Mouse (Mus musculus) adrenal gland, postnatal 4 days (tissue): ENCODE measurements around the gene Adamtsl1. TPM values are rescaled to one million over a fixed set of nuclear protein-coding genes. Genes with fewer than 3 reads are reported as not detected.
A peak's percentile ranks its signal among the peaks of the same experiment; 100 is the strongest.

Experiments used
- DNase-seq, 2 experiments: peaks; one replicate each; pipeline ENCODE4 v3.0.0; 2021 to 2022; ENCODE audit warnings: low spot score in 2 of 2, mixed read lengths in 2 of 2
- total RNA-seq, 2 experiments: library from RNA; stranded (reverse); gene quantifications; 2 replicates each; pipeline ENCODE4 v1.2.3; 2021

Adamtsl1 gene
- total RNA-seq, 2 experiments from 2014 or later: 15.8 to 20.9 TPM

DNA sequence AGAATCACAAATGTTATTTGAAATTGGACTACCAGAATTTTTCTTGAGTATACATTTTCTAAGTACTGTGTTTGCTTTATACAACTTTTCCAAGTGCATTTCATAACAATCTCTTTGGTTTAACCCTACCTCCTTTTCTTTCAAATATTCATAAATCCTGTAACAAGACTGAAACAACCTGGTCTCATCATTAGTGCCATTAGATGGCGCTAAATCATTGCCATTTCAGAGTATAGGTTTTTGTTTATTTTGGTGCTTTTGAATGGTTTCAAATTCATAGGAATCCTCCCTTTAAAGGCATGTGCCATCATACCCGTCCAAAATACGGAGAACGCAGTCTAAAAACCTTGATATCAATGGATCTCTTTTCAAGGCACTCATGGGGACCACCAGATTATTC is 270.5 kb downstream of the Adamtsl1 start:
- no peak for DNase-seq

DNA sequence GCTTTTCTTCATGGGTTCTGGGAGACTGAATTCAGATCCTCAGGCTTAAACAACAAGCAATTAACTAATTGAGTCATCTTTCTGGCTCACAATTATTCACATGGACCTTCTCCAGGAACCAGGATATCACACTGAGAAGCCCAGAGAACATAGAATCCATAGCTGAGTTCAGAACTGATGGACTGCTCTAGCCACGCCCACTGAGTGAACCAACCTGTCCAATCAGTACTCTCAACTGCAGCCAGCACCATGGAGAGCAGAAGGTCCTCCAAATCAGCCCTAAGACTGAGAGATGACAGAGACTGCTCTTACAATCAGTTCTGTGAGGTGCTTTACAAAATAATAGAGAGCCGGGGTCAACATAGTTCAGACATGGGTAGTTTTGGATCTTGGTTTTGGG is 276.3 kb downstream of the Adamtsl1 start:
- no peak for DNase-seq

DNA sequence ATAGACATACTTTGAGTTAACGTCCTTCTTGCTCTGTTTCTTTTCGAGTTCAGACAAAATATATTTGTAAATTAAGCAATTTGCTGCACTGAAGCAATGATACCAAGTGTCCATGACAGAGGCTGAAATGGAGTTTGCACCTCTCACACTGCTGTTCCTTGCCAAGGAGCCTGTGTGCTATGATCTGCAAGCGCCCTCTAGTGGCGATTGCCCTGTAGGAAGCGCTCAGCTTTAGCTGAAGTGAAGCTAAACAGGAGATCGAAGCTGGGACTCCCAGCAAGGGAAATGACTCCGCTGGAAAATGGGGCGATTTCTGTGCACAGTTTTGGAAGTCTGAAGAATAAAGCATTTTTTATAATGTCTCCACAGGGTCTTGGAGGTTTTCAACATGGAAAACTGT is 287.8 kb downstream of the Adamtsl1 start:
- DNase-seq: peak in 1 of 2 experiments; percentile 44

DNA sequence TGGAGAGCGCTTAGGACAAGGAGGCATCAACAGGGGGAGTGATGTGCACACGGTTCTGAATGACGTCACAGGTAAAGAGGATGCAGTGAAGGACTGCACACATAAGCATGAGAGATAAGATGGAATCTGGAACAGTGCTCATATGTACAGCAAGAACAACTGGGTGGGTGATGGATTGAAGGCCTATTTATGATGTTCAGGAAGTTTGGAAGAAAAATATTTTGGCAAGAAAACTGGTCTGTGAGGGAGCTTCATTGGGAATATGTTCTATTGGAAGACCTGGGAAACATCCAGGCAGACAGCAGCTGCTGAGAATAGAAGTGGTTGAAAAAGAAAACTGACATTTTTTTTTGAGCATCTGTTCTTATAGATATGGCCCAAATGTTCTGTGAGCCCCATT is 300.4 kb downstream of the Adamtsl1 start:
- no peak for DNase-seq

DNA sequence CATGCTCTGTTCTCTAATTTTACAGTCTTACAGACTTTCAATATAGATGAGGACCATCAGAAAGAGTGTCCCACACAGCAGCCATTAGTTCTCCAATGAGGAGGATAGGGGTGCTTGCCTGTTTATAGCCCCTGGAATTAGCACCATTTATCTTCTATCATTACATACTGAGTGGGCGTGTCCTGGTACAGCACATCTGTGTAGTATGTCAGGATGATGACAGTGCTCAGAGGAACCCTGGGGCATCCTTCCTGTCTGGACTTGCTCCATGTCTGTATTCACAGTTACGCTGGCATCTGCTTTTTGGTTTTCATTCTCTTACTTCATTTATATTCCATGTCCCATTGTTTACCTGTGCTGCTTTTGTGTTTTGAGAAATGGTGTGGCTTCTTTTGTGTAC is 304.5 kb downstream of the Adamtsl1 start:
- no peak for DNase-seq

DNA sequence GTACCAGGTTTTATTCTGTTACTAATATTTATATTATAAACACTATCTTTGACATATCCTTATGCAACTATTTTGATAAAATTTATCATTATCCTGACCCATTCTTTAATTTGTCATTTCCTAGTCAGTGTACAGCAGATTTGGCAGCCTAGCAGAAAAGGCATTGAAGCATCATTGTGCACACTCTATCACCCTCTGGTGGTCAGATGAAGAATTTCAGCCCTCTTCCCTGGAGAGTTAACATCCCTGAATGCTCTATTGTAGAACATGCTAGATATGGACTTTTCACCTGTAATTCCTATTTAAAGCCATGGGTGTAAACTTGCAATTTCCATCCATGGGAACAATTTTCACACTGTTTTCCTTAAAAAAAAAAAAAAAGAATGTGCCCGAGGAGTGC is 305.2 kb downstream of the Adamtsl1 start:
- no peak for DNase-seq

DNA sequence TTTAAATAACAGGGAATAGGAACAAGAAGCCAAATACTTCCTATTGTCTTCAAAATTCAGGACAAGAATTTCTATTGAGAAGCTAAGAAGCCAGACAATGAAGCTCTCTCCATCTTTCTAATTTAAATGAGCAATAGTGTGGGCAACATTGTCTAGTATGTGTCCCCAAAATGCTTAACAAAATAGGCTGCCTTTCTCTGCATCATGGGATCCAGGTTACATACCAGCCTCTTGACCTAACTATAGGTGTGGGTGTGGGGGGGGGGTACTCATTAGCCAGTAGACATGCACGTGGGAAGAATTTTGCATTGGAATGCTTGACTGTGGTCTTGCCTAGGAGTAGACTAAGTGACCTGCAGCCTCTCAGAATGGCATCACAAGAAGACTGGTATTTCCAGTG is 305.9 kb downstream of the Adamtsl1 start:
- no peak for DNase-seq

DNA sequence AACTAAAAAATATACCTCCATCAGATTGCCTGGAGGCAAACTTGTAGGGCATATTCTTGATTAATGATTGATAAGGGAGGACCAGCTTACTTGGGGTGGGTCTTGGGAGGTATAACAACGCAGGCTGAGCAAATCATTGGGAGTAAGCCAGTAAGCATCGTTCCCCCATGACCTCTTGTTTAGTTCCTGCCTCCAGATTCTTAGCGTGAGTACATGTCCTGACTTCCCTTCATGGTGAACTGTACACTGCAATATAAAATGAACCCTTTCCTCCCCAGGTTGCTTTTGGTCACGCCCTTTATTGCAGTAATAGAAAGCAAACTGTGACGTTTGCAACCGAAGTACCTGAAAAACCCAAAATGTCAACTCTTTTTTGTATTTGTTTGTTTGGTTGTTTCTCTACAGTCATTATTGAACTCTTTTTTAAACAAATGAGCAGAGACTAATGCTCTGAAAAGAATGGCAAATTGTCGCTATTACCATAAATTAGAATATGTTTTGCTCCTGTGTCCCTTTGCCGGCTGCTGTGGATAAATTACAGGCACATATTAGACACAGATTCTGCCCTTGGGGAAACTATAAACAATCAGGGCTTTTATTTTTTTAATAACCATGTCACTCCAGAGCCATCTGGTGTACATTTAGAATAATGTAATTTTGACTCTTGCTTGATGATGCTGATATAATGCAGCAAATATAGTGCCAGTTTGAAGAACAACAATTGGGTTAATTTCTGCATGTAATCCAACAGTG is 310.2 kb downstream of the Adamtsl1 start:
- DNase-seq: no peak

DNA sequence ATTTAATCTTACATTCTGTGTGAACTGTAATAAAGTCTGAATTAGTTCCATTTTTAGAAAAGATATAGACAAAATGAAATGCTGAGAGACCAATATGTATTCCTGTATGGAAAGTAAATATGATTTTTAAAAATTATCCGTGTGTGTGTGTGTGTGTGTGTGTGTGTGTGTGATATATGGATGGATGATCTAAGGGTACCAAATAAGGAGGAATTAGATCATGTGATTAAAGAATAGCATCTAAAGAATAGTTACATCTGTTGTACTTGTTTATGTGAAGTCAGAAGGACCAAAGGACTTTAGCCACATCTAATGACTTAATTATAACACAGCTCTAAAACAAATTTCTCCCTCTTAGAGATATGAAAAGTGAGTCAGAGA is 310.7 kb downstream of the Adamtsl1 start:
- no peak for DNase-seq

DNA sequence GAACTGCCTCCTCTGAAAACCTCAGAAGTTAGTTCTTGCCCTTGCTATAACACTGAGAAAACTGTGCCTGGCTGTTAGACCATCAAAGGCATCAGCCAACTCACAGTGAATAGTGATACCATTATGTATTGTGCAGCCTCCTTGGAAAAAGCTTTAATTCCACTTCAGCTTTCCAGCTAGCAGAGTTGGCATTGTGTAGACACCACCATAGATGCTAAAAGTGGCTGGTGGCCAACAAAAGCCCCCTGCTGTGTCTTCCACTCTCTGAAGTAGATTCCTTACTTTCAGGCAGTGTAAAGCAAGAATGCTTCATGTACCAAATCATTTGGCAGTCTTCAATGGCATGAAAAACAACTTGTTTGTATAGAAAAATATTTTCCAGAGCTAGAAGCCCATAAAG is 323.1 kb downstream of the Adamtsl1 start:
- DNase-seq: no peak

DNA sequence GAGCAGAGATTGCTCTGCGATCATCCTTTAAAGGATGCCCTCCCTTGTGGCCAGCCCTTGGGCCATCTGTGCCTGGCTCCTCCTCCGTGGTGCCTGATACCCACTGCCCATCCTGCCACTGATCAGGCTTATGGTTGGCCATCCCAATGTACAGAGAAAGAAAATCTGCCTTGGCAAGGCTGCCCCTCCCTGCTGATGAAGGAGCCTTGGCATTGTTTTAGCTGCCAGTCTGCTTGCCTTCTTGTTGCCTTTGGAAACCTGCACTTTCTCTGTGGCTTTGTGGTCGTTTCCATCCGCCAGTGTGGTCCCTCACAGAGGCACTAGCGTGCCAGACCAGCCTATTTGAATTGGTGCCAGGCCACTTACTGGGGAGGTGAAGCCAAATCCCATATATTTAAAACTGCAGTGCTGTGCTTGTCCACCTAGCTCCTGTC is 323.6 kb downstream of the Adamtsl1 start:
- no peak for DNase-seq

DNA sequence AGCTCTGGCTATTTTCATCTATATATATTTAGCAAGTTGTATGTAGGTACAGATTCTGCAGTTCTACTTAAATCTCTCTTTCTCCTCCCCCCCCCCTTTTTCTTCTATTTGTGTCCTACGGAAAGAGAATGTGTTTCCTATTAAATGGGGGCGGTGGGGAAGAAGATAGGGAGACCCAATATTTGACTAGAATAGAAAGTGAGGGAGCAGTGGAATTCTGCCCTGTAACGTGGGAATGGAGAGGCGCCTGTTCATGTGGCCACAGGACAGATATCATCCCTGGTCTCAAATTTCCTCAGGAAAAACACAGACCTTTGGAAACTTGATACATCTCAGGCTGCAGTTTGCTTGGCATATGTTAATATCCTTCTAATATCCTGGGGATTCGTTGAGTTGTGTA is 324.1 kb downstream of the Adamtsl1 start:
- DNase-seq: no peak

DNA sequence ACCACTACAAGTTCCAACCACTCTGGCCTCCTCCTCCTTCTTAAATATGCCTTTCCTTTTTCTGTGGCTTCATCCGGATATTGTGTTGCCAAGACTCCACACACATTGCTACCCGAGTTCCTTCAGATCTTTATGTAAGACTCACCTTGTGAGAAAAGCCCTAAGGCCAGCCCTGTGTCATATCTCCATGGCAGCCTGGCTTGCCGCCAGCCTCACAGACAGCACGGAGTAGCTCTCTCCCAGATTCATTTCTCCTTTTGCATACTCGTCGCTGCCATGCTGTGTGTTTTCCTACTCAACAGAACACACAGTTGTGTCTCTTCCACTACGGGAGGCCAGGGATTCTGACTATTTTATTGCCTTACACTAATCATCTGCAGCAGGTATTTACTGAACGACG is 328.1 kb downstream of the Adamtsl1 start:
- DNase-seq: no peak

DNA sequence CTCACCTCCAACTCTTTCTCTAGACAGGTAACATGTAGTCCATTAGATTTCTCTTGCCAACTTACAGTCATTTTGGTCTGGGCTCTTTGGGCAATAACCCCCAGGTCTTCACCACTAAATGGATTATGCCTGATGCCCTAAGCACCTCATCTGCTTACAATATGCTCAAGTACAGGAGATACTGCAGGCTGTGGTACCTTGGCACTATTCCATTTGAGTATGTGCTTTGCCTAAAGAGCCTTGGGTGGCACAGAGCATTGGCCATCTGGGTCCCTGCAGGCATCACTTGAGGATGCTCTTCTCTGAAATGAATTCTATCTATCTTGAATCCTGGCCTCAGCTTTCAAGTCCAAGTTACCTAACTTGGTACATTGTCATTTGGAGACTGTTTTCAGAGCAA is 330.4 kb downstream of the Adamtsl1 start:
- DNase-seq: no peak

DNA sequence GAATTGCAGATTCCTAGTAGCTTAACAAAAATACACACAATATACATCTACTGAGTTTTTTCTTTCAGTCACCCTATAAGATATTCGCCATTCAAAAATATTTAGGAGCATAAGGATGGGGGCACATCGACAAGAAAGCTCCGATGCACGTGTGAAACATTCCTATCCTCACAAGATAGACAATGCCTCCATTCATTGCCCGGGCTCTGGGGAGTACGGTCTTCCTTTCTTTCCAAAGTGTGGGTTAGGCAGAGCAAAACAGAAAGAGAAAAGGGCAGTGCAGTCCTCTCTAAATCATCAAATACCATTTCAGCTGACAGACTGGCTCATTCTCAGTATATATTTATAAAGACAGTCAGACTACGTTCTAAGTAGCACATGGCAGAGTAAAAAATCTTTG is 332.0 kb downstream of the Adamtsl1 start:
- DNase-seq: no peak

DNA sequence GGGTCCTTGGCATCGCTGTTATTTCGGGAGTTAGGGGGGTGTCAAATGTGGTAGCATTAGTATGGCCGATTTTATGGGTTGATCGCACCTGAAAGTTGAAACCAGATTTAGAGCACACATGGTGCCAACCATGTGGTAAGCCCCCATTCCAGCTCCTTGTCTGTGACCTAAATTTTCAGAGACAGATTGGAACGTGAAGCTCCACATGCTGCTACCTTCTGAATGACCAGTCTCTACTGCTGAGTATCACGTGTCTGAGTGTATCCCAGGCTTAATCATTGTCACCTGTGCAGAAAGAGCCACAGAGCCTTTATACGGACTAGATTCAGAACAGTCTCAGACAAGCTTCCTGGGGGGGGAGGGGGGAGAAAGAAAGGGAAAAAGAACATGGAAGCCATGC is 339.4 kb downstream of the Adamtsl1 start:
- no peak for DNase-seq

DNA sequence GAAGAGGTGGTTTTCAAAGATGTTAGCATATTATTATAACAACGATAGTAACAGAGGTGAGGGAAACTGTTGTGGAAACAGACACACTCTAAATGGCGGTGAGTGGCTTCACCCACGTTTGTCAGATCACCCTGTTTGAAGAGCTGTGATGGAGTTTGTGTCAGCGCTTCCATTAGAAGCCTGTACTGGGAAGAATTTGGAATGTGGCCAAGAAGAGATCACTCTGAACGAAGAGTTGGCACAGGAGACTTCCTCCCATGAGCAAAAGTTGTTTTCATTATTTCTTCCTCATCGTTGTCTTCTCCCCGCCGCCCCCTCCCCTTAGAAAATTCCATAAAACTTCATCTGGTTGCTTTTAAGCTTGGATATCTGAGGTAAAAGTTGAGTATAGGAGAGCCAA is 340.5 kb downstream of the Adamtsl1 start:
- DNase-seq: no peak

DNA sequence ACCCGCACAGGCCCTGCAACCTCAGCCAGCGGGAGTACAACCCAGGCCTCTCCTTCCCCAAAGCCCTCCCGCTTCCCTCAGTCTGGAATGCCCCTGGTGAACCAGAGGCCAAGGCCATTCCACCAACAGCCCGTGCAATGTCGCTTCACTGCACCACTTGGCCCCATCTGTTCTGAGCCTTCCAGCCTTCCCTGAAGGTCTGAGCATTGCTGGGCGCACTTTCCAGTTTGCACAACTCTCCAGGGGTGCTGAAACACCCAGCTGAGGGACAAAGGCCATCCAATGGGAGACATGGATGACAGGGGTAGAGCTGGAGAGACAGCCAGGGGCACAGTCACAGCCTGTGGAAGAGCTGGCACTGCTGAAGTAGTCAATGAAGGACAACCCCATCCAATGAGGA is 365.4 kb downstream of the Adamtsl1 start:
- no peak for DNase-seq

DNA sequence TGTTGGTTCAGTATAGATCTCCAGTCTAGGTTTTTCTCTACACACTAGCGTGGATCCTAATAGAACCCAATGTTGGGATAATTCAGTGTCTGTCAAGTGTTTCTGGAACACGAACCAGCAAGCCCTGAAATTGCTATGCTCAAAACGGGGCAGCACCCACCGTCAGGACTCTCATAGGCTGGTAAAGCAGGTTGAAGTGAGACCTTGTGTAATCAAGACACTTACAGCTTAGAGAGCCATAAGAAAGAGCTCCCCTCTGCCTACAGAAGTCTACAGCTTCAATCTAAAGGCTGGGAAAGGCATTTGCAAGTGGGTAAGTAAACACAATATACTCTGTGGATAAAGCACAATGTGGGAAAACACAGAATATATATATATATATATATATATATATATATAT is 367.3 kb downstream of the Adamtsl1 start:
- no peak for DNase-seq

DNA sequence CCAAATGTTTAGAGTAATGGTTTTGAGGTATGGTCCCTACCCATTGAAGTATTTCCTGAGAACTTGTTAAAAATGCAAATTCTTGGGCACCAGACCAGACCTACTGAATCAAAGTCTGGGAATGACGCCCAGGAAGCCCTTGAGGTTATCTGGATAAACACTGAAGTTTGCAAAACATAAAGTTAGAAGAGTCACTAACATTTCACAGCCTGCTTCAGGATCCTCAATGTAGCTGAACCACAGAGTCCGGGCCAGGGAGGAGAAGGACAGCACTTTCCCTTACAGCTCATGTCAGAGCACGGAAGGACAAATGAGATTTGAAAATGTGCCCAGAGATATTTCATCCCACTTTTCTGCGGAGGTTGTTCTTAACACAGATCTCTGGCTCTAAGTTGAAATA is 370.1 kb downstream of the Adamtsl1 start:
- no peak for DNase-seq

DNA sequence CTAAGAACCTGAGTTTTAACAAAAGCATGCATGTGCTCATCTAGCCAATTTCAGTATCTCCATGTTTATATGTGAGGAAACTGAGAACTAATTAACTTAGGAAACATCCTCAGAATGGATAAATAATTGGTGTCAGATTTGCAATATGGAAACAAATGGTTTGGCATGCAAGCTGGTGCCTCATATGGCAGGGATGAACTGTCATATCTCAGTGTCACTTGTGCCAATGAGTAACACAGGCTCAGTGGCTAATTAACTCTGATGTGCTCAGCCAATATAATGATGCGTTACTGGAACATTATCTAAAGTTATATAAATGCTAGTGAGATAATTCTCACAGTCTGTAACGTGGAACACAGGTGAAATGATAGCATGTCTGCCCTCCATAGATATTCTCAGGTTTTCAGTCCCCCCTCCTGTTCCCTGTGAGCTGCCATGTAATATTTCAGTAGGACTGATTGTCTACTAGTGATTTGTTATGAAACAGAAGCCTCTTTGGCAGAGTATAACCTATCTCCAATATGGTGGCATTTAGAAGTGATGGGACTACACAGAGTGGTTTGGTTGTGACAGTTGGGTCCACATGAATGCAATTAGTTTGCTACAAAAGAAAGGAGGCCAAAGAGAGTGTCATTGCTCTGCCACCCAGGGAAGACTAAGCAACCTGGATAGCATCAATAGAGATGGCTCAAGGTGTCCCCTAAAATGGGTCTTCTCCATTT is 376.1 kb downstream of the Adamtsl1 start:
- DNase-seq: no peak

DNA sequence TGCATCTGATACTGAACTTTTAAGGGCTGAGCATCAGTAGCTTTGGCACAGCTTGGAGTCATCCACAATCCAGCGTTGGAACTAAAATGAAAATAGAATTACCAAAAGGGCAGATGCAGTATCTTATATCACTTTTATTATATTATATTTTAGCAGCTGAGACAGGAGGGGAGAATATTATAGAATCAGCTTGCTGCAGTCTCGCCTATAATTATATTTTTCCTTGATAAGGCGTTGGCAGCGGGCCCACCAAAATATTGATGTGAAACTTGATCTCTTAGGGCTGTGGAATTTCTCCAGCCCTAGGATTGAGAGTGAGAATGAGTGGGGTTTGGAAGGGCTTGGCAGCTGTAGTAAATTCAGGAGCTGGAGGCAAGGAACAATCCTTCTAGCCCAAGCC is 387.3 kb downstream of the Adamtsl1 start:
- DNase-seq: no peak

DNA sequence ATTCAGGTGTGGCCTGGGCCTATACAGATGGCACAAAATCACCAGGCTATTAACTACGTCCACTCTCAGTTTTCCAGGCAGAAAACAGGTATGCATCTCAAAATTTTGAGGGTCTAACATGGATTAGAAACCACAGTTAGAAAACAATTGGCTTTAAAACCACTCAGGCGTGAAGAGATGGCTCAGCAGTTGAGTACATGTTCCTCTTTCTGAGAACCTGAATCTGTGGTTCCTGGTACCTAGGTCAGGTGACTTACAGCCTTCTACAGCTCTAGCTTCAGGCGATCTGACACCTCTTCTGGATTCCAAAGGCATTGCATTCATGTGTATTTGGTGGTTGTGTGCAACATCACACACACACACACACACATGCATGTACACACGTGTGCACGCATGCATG is 390.2 kb downstream of the Adamtsl1 start:
- DNase-seq: no peak
